Mouse (Mus musculus) midbrain, embryonic 12.5 days (tissue): ENCODE results near the gene Syne1. TPM values are rescaled to one million over a fixed set of nuclear protein-coding genes. Genes with fewer than 3 reads are reported as not detected.

ENCODE experiments used
- ATAC-seq: fragments of 200-750 bp; cut with Nextera tagmentation; 2 replicates; pipeline ENCODE4 v1.8.0; 2017; ENCODE audit warnings: low read depth, moderate TSS enrichment, moderate library complexity; ENCODE audit not compliant: low FRiP score
- H3K27ac ChIP-seq: fragments of 300-500 bp; sonication (generic); replicated peaks from 2 replicates; pipeline ENCODE4 v1.5.1; 2016; ENCODE audit warnings: mild to moderate bottlenecking
- H3K27me3 ChIP-seq: fragments of 300-500 bp; sonication (generic); 2 replicates; pipeline ENCODE4 v1.6.1; 2016; ENCODE audit warnings: mild to moderate bottlenecking
- H3K36me3 ChIP-seq: fragments of 300-500 bp; sonication (generic); 2 replicates; pipeline ENCODE4 v1.6.1; 2016
- H3K4me1 ChIP-seq: fragments of 300-500 bp; sonication (generic); 2 replicates; pipeline ENCODE4 v1.6.1; 2016
- H3K4me2 ChIP-seq: fragments of 300-500 bp; sonication (generic); replicated peaks from 2 replicates; pipeline ENCODE4 v1.6.1; 2016; ENCODE audit warnings: mild to moderate bottlenecking, moderate library complexity
- H3K4me3 ChIP-seq: fragments of 300-500 bp; sonication (generic); 2 replicates; pipeline ENCODE4 v1.5.1; 2016; ENCODE audit warnings: mild to moderate bottlenecking
- H3K9ac ChIP-seq: fragments of 300-500 bp; sonication (generic); replicated peaks from 2 replicates; pipeline ENCODE4 v1.6.1; 2016; ENCODE audit warnings: mild to moderate bottlenecking, moderate library complexity
- H3K9me3 ChIP-seq: fragments of 300-500 bp; sonication (generic); 2 replicates; pipeline ENCODE4 v1.6.1; 2016; ENCODE audit warnings: mild to moderate bottlenecking
- WGBS: fragments of 180-500 bp; shearing (Covaris S2); methylation state at CpG from one replicate; pipeline ENCODE4 v1.1.7; 2016; 5-methylcytosine and 5-hydroxymethylcytosine counted together
- polyA plus RNA-seq: library from polyadenylated mRNA; unstranded; fragments of >200 nt; fragmentation: Nextera tagmentation; extraction: Ambion mirVana; gene quantifications from 2 replicates; pipeline ENCODE4 v1.2.1, GENCODE M21; 2016

Gene Syne1
- polyA plus RNA-seq, 1 experiment from 2014 or later = 6.0 TPM

- ATAC-seq = 0 out of 2 replicates have a peak, but pooled peaks have one; percentile 52
- 54% methylated on average over 6 of the region's 6 CpGs for WGBS
- Histone ChIP-seq H3K27me3 (no peaks in the 10 kb centered on the region), H3K36me3 (no peaks in the 10 kb centered on the region), H3K4me1 (no peaks in the 10 kb centered on the region), H3K27ac (no peak overlapping the region), H3K4me2 (no peak overlapping the region), H3K9ac (no peak overlapping the region), H3K9me3 (no peaks in the 10 kb centered on the region), H3K4me3 (no peak overlapping the region)
Observed at GRCm38 (mm10) chr10:5480097-5480496, 71.2 kb downstream of the Syne1 start.

DNA sequence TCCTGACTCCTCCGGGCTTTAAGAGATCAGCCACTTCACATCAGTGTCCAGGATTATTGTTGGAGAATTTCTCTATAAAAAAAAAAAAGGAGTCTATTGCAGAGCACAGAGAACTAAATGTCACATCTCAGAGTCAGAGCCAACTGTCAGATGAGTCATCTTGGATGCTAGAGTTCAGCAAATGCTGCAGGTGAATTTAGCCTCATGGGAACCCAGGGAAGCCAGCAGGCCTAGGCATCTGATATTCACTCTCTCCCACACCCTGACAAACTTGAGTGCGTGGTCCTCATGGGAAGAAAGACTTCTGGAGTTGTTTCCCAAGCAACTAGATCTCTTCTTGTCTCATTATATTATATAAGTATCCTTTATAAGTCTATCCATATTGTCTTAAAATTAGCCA lies 82.6 kb downstream of the Syne1 start:
- Histone ChIP-seq H3K27me3 (no peaks in the 10 kb centered on the region), H3K36me3 (no peaks in the 10 kb centered on the region), H3K9ac (no peak overlapping the region), H3K27ac (no peak overlapping the region), H3K9me3 (no peaks in the 10 kb centered on the region), H3K4me1 (no peaks in the 10 kb centered on the region), H3K4me3 (no peak overlapping the region), H3K4me2 (no peak overlapping the region)
- 83% methylated on average over 2 of the region's 2 CpGs for WGBS
- ATAC-seq = no peak

DNA sequence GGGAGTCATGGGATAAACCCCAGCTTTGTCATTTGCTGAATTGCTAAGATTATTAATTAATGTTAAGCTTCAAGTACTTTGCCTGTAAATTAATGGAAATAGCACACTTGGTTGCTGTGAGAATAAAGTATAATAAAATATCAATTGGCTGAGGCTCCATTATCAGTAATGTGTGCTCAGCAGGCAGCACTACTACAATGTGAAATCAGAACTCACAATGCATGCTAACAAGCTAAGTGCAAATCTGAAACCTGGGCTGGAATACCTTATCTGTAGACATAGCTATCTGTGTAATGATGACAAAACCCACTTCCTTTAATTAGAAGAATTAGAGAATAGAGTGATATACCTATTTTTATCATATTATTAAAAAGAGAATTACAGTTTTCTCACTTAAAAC lies 97.5 kb downstream of the Syne1 start:
- H3K4me2 ChIP-seq = no peak overlapping the region
- no peak overlapping the region for H3K9ac ChIP-seq
- H3K4me3 ChIP-seq = no peak overlapping the region
- no peaks in the 10 kb centered on the region for H3K4me1 ChIP-seq
- H3K9me3 ChIP-seq = no peaks in the 10 kb centered on the region
- no peaks in the 10 kb centered on the region for H3K36me3 ChIP-seq
- H3K27me3 ChIP-seq = no peaks in the 10 kb centered on the region
- ATAC-seq = no peak
- no peak overlapping the region for H3K27ac ChIP-seq

GRCm38 (mm10) chr10:5449944-5450343 lies 101.3 kb downstream of the Syne1 start:
- Histone ChIP-seq H3K4me1 (no peaks in the 10 kb centered on the region), H3K4me2 (no peak overlapping the region), H3K4me3 (no peak overlapping the region), H3K27me3 (no peaks in the 10 kb centered on the region), H3K36me3 (no peaks in the 10 kb centered on the region), H3K9ac (no peak overlapping the region), H3K27ac (no peak overlapping the region), H3K9me3 (no peaks in the 10 kb centered on the region)
- 95% methylated on average over 2 of the region's 2 CpGs for WGBS
- no peak for ATAC-seq

DNA sequence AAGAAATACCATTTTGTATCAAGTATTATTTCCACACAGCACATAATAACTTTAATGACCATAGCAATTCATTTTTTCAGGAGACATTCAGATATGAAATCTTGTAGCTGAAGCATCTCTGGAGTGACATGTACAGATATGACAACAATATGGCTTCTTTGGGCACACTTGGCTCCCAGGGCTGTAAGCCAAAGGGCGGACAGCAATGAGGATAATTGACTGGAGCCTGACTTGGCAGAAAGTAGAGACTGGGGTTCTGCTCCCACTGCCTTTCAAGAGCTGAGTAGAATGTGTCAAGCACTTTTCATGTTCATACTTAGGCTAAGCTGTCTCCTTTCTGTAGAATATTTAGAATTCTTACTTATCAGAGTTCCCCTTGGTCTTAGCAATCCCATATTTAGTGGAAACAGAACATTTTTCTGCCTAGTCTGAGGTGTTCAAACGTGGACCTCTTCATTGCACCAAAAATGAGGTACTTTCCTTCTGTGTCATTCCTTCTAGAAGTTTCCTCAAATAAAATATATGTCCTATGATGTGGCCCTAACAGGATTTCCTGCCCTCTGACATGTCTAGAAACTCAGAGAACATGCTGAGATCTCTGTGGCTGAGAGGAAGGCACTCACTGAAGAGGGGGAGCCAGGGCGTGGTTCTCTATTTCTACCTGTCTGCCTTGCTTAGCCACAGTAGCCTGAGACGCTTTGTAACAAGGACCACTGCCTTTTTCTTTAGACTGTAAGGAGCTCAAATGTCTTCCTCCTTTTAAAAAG lies 103.1 kb downstream of the Syne1 start:
- Histone ChIP-seq H3K4me2 (no peak overlapping the region), H3K27ac (no peak overlapping the region), H3K27me3 (no peaks in the 10 kb centered on the region), H3K9ac (no peak overlapping the region), H3K4me3 (no peak overlapping the region), H3K4me1 (no peaks in the 10 kb centered on the region), H3K36me3 (no peaks in the 10 kb centered on the region), H3K9me3 (no peaks in the 10 kb centered on the region)
- WGBS = 71% methylated on average over 4 of the region's 4 CpGs
- no peak for ATAC-seq

- no peaks in the 10 kb centered on the region for H3K36me3 ChIP-seq
- H3K9me3 ChIP-seq = no peaks in the 10 kb centered on the region
- H3K9ac ChIP-seq = no peak overlapping the region
- no peak overlapping the region for H3K4me2 ChIP-seq
- H3K4me1 ChIP-seq = no peaks in the 10 kb centered on the region
- WGBS = 88% methylated on average over 3 of the region's 3 CpGs
- H3K27ac ChIP-seq = no peak overlapping the region
- H3K27me3 ChIP-seq = no peaks in the 10 kb centered on the region
- ATAC-seq = no peak
- H3K4me3 ChIP-seq = no peak overlapping the region
Observed at GRCm38 (mm10) chr10:5445313-5445712, 106.0 kb downstream of the Syne1 start.

DNA sequence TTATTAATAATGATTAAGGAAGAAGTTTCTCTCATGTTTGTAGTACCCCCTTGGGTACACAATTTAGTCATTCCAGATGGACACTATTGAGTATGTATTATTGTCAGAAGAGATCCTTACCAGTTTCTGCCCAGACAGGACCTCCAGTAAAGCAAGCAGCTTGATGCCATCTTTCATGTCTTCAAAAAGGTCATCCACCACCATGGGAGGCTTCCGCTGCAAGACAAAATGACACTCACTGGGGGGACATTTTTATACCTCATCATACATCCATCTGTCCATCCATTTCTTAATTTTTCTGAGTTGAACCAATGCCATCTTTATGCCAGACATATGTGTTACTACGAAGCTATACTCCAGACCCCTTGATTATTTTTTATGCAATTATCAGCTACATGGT lies 108.3 kb downstream of the Syne1 start:
- WGBS = 88% methylated on average over 2 of the region's 2 CpGs
- Histone ChIP-seq H3K9me3 (no peaks in the 10 kb centered on the region), H3K4me1 (no peaks in the 10 kb centered on the region), H3K27me3 (no peaks in the 10 kb centered on the region), H3K36me3 (no peaks in the 10 kb centered on the region), H3K4me3 (no peak overlapping the region), H3K9ac (no peak overlapping the region), H3K27ac (no peak overlapping the region), H3K4me2 (no peak overlapping the region)
- no peak for ATAC-seq

DNA sequence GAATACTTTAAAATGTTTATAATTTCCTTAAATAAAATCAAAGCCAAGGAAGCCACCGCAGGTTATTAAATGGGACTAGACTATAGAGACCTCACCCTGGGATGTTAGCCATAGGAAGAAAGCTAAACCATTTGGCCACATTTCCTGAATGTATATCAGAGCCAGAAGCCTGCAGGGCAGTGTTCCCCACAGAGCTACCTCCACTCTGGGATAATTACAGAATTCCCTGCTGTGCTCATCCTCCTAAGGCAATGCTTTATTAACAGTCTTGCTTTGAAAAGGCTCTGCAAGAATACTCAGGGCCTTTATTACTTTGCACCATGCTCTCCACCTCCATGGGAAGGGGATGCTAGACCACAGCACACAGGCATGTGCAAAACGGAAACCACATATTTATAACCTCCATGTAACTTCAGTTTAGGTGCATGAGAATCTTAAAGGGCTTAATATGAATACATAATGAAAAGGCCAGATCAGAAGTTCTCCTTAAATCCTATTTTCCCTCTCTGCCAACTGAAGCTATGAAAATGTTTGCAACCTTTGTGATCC lies 111.4 kb downstream of the Syne1 start:
- no peak overlapping the region for H3K9ac ChIP-seq
- H3K9me3 ChIP-seq = no peaks in the 10 kb centered on the region
- no peaks in the 10 kb centered on the region for H3K4me1 ChIP-seq
- no peak for ATAC-seq
- H3K27ac ChIP-seq = no peak overlapping the region
- no peak overlapping the region for H3K4me3 ChIP-seq
- H3K4me2 ChIP-seq = no peak overlapping the region
- WGBS = 64% methylated on average over 2 of the region's 2 CpGs
- H3K36me3 ChIP-seq = no peaks in the 10 kb centered on the region
- H3K27me3 ChIP-seq = no peaks in the 10 kb centered on the region

GRCm38 (mm10) chr10:5437766-5438165 lies 113.5 kb downstream of the Syne1 start:
- WGBS = 92% methylated on average over 2 of the region's 2 CpGs
- ATAC-seq = no peak
- no peak overlapping the region for H3K4me3 ChIP-seq
- no peak overlapping the region for H3K27ac ChIP-seq
- no peaks in the 10 kb centered on the region for H3K4me1 ChIP-seq
- no peaks in the 10 kb centered on the region for H3K36me3 ChIP-seq
- no peaks in the 10 kb centered on the region for H3K9me3 ChIP-seq
- no peaks in the 10 kb centered on the region for H3K27me3 ChIP-seq
- no peak overlapping the region for H3K9ac ChIP-seq
- no peak overlapping the region for H3K4me2 ChIP-seq

DNA sequence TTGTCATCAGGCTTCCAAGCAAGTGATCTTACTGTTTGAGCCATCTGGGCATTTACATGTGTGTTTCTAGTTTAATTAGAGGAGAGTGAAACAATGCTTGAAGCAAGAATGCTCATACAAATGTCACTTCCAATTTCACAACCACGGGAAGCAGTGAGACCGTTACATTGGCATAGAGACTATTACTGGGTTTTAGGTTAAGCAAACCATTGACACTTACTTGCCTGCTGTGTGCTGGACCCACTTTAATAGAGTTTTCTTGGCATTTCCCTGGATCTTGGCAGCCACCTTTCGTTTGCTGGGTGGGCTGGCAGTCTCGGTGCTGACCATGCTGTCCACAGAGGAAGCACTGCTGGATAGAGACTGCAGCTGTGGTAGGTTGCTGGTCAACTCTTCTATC lies 127.3 kb downstream of the Syne1 start:
- ATAC-seq = no peak

DNA sequence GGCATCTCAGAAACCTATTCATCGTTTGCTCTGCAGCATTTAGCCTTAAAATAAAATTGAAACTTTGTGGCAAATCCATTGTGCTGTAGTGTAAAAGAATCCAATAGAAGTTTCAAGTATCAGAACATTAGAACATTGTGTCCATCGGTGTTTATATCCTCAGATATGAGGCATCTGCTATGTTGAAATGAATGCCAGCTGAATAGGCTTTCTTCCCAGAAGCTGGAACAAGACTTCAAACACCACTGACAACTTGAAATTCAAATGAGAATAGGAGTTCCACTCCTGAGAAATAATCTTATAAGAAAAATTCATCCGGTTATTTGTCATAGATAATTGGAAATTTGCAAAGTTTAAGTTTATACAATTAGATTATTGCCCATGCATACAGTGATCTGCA lies 135.6 kb downstream of the Syne1 start:
- Histone ChIP-seq H3K4me2 (no peak overlapping the region), H3K9me3 (no peaks in the 10 kb centered on the region), H3K9ac (no peak overlapping the region), H3K4me3 (no peak overlapping the region), H3K27me3 (no peaks in the 10 kb centered on the region), H3K4me1 (no peaks in the 10 kb centered on the region), H3K36me3 (no peaks in the 10 kb centered on the region), H3K27ac (no peak overlapping the region)
- 86% methylated on average over 3 of the region's 3 CpGs for WGBS
- ATAC-seq = no peak

More for the DNA sequence above, 127.3 kb downstream of the Syne1 start:
- H3K27ac ChIP-seq = no peak overlapping the region
- no peaks in the 10 kb centered on the region for H3K27me3 ChIP-seq
- H3K4me2 ChIP-seq = no peak overlapping the region
- H3K4me1 ChIP-seq = no peaks in the 10 kb centered on the region
- WGBS = 80% methylated on average over 4 of the region's 4 CpGs
- no peak overlapping the region for H3K9ac ChIP-seq
- H3K4me3 ChIP-seq = no peak overlapping the region
- H3K36me3 ChIP-seq = no peaks in the 10 kb centered on the region
- H3K9me3 ChIP-seq = no peaks in the 10 kb centered on the region

DNA sequence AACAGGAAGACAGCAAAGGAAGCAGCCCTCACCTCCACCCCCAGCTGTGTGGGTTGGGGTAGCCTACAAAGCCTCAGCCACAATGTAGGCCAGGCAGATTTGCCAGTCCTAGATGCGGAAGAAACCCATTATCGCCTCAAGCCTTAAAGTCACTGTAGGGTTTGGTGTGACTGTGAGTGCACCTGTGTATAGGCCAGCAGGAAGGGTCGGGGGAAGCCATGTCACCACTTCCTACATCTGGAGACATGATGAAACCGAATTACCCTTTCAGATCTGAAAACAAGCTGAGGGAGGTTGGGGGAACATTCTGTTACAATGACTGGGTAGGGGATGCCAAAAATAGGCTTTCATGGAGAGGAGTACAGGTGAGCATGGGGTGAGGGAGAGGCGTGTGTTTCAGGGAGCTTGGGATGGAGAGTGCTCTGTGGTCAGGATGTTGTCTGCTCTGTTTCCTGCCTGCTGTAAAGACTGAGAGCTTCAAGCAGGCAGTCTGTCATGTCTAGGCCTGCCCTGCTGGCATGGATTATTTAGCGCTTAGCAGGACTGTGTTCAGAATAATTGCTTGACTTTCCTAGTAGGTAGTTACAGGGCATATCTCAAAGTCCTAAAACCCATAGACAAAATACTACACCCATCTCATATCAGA lies 167.0 kb downstream of the Syne1 start:
- Histone ChIP-seq H3K27me3 (no peaks in the 10 kb centered on the region), H3K9me3 (no peaks in the 10 kb centered on the region), H3K4me1 (no peaks in the 10 kb centered on the region), H3K27ac (no peak overlapping the region), H3K4me3 (no peak overlapping the region), H3K36me3 (no peaks in the 10 kb centered on the region), H3K4me2 (no peak overlapping the region), H3K9ac (no peak overlapping the region)
- ATAC-seq = no peak
- WGBS = 83% methylated on average over 6 of the region's 6 CpGs
